Mouse (Mus musculus): ENCODE data around the gene Foxe1. TPM values are rescaled to one million over a fixed set of nuclear protein-coding genes. Genes with fewer than 3 reads are reported as not detected.

Gene Foxe1
- polyA plus RNA-seq, 1 experiment from 2014 or later = not detected

DNA sequence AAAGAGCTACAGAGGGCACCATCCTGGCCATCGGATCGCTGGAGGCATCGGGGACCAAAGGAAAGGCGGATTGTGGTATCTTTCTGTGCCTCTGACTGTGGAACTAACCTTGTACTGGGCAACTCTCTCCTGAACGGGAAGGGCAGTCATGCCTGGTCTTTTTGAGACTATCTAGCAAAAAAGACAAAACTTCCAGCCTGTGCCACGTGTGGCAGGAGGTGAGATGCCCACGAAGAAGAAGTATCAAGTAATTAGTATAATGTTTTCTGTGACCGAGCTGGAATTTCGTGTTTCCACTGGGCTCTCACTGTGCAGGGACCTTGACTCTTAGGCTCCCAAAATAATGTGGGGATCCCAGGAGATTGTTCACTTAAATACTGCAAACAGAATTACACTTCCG, 4.4 kb upstream of the Foxe1 start:
- Histone ChIP-seq H3K4me1 (replicated peaks) (peaks cover 15% of the 10 kb centered on the region), H3K9ac (no peak overlapping the region), H3K27ac (replicated peaks) (no peak overlapping the region), H3K27me3 (peaks cover 89% of the 10 kb centered on the region), H3K9me3 (no peaks in the 10 kb centered on the region), H3K36me3 (no peaks in the 10 kb centered on the region), H3K4me2 (no peak overlapping the region), H3K4me3 (no peak overlapping the region)
- ATAC-seq (ENCODE audit: low read depth) = no peak
- WGBS = 11% methylated on average over 10 of the region's 10 CpGs

DNA sequence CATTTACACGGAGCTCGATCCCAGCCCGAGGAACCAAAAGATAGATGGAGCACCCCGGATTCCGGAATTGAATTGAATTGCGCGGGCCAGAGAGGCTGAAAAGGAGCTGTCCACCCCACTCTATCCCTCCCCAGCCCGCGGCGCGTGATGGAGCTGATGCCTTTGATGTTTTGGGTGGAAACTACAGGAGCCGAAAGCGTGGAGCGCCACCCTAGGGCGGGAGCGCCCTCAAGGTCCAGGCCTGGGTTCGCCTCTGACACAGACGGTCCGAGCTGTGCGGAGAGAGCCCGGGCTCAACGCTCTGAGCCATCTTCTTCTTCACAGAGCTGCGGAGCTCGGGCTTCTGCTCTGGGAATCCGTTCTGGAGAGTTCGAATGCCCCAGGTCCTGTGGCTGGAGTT, 3.8 kb upstream of the Foxe1 start:
- whole genome bisulfite sequencing = under 1% methylated on average over 26 of the region's 26 CpGs
- Histone ChIP-seq H3K27me3 (peaks cover 92% of the 10 kb centered on the region), H3K9me3 (no peaks in the 10 kb centered on the region), H3K4me2 (no peak overlapping the region), H3K27ac (replicated peaks) (no peak overlapping the region), H3K36me3 (no peaks in the 10 kb centered on the region), H3K9ac (no peak overlapping the region), H3K4me3 (no peak overlapping the region), H3K4me1 (replicated peaks) (peaks cover 20% of the 10 kb centered on the region)
- no peak for ATAC-seq (ENCODE audit: low read depth)

DNA sequence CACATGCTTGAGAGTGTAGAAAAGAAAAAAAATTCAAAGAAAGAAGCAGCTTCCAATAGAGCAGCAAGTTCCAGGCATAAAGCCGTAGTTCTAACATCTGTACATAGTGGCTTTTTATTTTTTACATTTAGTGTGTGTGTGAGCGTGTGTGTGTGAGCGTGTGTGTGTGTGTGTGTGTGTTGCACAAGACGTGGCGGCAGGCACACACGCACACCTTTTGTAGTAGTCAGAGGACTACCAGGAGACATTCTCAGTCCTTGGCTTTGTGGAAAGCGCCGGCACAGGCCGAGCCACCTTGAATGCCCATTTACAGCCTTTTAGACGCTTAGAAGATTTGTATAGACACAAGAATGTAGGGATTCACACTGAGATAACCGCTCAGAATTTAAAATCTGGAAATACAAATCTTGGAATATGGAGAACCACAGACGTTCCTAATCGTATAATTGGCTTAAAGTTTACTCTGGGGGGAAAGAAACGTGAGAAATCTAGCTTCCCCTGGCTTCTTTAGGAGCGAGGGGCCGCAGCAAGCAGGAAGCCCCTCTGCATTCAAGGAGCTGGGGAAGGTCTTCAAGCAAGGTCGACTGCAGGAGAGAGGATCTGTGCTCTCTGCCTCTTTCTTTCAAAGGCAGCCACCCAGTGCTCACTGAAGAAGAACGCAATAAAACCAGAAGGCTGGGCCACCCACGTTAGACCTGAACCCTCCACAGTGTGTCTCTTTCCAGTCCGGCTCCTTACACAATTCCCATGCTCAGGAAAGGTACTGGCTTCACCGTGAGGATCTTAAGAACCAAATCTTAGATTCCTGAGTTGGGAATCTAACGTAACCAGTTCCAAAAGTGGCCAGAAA, 1.4 kb upstream of the Foxe1 start:
- Histone ChIP-seq H3K4me3 (no peak overlapping the region), H3K9me3 (no peaks in the 10 kb centered on the region), H3K4me1 (replicated peaks) (peaks cover 22% of the 10 kb centered on the region), H3K9ac (no peak overlapping the region), H3K27me3 (peaks cover 99% of the 10 kb centered on the region), H3K4me2 (no peak overlapping the region), H3K27ac (replicated peaks) (no peak overlapping the region), H3K36me3 (no peaks in the 10 kb centered on the region)
- ATAC-seq (ENCODE audit: low read depth) = no peak
- 8% methylated on average over 22 of the region's 22 CpGs for WGBS

DNA sequence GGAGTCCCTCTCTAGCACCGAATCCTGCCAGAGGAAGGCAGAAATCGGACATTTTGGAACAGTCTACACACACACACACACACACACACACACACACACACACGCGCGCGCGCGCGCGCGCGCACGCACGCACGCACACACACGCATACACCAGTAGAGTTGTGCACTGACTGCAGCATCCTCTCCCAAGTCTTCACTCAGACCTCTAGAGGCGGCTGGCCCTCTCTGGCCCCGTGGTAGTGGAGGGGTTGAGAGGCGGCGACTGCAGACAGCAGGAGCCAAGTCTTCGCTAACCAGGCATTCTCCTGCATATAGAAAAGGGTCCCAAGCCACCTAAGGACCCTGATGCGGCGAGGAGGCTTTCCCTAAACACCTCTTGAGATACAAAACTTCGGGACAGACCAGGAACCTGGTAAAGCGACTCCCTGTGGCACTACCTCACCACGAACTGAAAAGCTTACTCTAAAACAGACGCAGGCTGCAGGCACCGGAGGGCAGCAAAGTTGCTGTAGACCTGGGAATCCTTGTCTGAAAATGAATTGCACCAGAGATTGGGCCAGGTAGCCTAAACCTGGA, 610 bp upstream of the Foxe1 start:
- WGBS = under 1% methylated on average over 28 of the region's 28 CpGs
- Histone ChIP-seq H3K27me3 (peaks cover 99% of the 10 kb centered on the region), H3K27ac (replicated peaks) (no peak overlapping the region), H3K9ac (no peak overlapping the region), H3K4me3 (no peak overlapping the region), H3K4me2 (no peak overlapping the region), H3K9me3 (no peaks in the 10 kb centered on the region), H3K4me1 (replicated peaks) (peaks cover 22% of the 10 kb centered on the region), H3K36me3 (no peaks in the 10 kb centered on the region)
- ATAC-seq (ENCODE audit: low read depth) = no peak

DNA sequence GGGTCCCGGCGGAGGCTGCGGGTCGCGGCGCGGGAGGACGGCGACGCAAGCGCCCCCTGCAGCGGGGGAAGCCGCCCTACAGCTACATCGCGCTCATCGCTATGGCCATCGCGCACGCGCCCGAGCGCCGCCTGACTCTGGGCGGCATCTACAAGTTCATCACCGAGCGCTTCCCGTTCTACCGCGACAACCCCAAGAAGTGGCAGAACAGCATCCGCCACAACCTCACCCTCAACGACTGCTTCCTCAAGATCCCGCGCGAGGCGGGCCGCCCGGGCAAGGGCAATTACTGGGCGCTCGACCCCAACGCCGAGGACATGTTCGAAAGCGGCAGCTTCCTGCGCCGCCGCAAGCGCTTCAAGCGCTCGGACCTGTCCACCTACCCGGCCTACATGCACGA, 879 bp downstream of the Foxe1 start:
- Histone ChIP-seq H3K4me3 (peak overlapping the region; percentile 37), H3K9ac (no peak overlapping the region), H3K27ac (replicated peaks) (no peak overlapping the region), H3K9me3 (no peaks in the 10 kb centered on the region), H3K4me1 (replicated peaks) (peaks cover 22% of the 10 kb centered on the region), H3K27me3 (peaks cover 99% of the 10 kb centered on the region), H3K36me3 (no peaks in the 10 kb centered on the region), H3K4me2 (peak overlapping the region; percentile 49)
- ATAC-seq (ENCODE audit: low read depth) = peak; percentile 60; the same call in 1 of the 2 replicates
- WGBS = under 1% methylated on average over 51 of the region's 51 CpGs

DNA sequence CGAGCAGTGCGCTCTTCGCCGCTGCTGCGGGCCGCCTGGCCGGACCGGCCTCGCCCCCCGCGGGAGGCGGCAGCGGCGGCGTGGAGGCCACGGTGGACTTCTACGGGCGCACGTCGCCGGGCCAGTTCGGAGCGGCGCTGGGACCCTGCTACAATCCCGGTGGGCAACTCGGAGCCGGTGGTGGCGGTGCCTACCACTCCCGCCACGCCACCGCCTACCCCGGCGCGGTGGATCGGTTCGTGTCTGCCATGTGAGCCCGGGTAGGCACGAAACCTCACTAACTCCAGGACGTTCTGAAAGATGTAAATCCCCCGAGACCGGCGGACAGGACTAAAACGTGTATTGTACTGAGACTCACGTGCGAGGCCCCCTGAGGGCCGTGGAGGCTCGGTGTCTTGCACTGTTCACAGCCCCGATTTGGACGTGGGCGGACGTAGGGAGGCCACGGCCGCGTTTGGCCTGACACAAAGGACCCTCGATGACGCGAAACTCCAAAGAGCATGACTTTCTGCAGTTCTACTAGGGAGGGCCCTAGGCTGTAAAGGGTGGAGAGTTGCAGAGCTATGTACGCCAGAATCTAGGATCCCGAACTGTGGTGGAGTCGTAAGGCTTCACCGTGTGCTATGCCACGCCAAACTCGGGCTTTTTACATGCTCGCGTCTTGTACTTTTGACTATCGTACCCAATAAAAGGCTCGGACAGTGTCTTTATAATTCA, 1.8 kb downstream of the Foxe1 start:
- no peaks in the 10 kb centered on the region for H3K9me3 ChIP-seq
- H3K4me1 ChIP-seq (replicated peaks) = peaks cover 18% of the 10 kb centered on the region
- no peak overlapping the region for H3K27ac ChIP-seq (replicated peaks)
- H3K4me3 ChIP-seq = peak overlapping the region; percentile 37
- no peak overlapping the region for H3K9ac ChIP-seq
- H3K4me2 ChIP-seq = no peak overlapping the region; the same call in 1 of the 2 replicates
- WGBS = 1% methylated on average over 62 of the region's 67 CpGs
- H3K36me3 ChIP-seq = no peaks in the 10 kb centered on the region
- ATAC-seq (ENCODE audit: low read depth) = no peak
- peaks cover 99% of the 10 kb centered on the region for H3K27me3 ChIP-seq

DNA sequence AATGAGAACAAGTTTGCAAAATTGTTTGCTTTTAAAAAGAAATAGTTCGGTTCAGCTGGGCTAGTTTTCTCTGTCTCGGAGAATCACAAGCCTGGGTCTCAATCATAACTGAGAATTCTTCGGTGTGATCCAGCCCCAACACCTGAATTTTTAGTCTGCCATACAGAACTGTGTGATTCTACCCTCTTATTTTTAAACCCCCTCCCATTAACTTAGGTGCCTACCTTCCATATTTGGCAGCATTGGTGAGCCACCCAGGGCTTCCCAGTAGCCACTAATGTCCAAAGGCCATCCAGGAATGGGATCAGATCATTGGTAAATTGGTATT, 2.3 kb downstream of the Foxe1 start:
- peaks cover 18% of the 10 kb centered on the region for H3K4me1 ChIP-seq (replicated peaks)
- 13% methylated on average over 3 of the region's 3 CpGs for WGBS
- H3K4me3 ChIP-seq = no peak overlapping the region
- ATAC-seq (ENCODE audit: low read depth) = no peak
- no peak overlapping the region for H3K9ac ChIP-seq
- peaks cover 99% of the 10 kb centered on the region for H3K27me3 ChIP-seq
- H3K4me2 ChIP-seq = no peak overlapping the region
- H3K36me3 ChIP-seq = no peaks in the 10 kb centered on the region
- no peaks in the 10 kb centered on the region for H3K9me3 ChIP-seq
- no peak overlapping the region for H3K27ac ChIP-seq (replicated peaks)

DNA sequence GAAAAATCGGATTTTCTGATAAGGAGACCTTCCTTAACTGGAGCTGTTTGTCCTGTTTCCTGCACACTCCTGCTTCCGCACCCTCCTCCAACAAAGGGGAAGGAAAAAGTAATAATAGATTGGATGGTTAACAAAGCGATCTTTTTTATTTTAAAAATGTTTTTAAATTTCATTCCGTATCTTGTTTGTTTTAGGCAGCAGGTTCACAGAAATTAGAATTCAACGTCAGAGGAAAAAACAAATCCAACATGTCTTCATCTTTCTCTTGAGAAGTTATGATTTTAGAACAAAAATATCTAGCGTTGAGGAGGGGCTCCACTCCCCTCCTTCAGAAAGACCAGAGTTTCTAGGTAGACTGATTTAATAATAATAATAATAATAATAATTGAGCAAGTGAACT, 2.8 kb downstream of the Foxe1 start:
- H3K36me3 ChIP-seq = no peaks in the 10 kb centered on the region
- WGBS = 27% methylated on average over 6 of the region's 6 CpGs
- no peak overlapping the region for H3K4me2 ChIP-seq
- peaks cover 18% of the 10 kb centered on the region for H3K4me1 ChIP-seq (replicated peaks)
- H3K9me3 ChIP-seq = no peaks in the 10 kb centered on the region
- H3K27me3 ChIP-seq = peaks cover 99% of the 10 kb centered on the region
- ATAC-seq (ENCODE audit: low read depth) = no peak
- no peak overlapping the region for H3K27ac ChIP-seq (replicated peaks)
- H3K4me3 ChIP-seq = no peak overlapping the region
- H3K9ac ChIP-seq = no peak overlapping the region

DNA sequence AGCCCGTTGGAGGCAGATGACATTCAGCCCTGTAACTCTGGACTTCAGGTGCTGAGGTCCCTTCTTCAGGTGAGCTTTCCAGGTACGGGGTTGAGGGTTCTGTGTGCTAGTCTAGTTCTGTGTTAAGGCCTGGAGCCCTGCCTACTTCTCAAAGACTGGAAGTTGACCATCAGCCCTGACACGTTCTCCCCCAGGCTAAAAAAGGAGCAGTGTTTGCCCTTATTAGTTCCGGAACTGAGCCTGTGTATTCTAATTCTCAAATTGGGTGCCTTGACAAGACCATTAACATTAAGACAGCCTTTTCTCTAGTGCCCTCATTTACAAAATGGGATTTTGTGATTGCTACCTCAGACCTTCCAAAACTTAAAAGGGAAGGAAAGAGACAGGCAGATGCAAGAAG, 3.7 kb downstream of the Foxe1 start:
- ATAC-seq (ENCODE audit: low read depth) = no peak
- Histone ChIP-seq H3K9ac (no peak overlapping the region), H3K9me3 (no peaks in the 10 kb centered on the region), H3K4me3 (no peak overlapping the region), H3K4me2 (no peak overlapping the region), H3K36me3 (no peaks in the 10 kb centered on the region), H3K27ac (replicated peaks) (no peak overlapping the region), H3K4me1 (replicated peaks) (peaks cover 18% of the 10 kb centered on the region), H3K27me3 (peaks cover 99% of the 10 kb centered on the region)
- WGBS = 7% methylated on average over 4 of the region's 4 CpGs

DNA sequence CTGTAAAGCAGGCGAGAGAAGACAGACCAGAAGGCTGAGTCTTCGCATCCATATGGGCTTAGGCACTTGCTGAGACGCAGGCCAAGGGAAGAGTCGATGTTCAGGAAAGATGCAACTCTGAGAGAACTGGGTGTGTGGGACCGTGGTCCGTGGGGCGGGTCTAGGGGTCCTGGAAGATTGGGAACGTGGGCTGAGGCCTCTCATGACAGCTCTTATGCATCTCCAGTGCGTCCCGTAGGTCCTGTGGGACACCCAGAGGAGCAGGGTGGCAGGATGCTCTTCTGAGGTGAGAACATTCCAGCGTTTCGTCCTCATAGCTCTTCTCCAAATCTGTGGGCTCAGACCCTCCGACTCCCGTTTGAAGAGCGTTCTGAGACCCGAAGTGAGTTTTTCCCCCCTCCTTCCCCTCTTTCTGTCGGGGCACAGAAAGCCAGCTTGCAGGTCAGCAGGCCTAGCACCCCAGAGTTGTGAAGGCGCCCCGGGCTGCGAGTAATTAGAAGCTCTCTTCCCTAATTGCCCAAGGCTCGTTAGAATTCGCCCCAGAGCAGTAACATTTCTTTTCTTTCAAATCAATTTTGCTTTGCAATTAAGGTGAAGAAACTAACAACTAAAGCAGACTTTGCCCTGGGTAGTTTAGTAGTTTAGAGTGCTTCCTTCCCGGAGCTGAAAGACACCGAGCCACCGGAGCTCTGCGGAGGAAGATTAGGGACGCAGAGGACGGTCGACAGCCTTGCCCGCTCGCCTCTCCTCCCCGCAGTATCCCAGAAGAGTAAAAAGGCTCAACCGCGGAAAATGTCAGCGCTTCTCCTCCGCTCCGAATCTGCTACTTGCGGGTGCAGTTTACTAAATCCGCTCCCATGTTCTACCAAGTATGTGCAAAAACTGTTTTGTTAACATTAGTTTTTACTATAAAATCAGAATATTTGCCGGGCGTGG, 4.4 kb downstream of the Foxe1 start:
- ATAC-seq (ENCODE audit: low read depth) = no peak
- H3K27ac ChIP-seq (replicated peaks) = no peak overlapping the region
- under 1% methylated on average over 41 of the region's 41 CpGs for WGBS
- H3K9ac ChIP-seq = no peak overlapping the region
- H3K36me3 ChIP-seq = no peaks in the 10 kb centered on the region
- H3K4me2 ChIP-seq = no peak overlapping the region
- H3K27me3 ChIP-seq = peaks cover 98% of the 10 kb centered on the region
- no peaks in the 10 kb centered on the region for H3K9me3 ChIP-seq
- H3K4me3 ChIP-seq = no peak overlapping the region
- H3K4me1 ChIP-seq (replicated peaks) = peaks cover 14% of the 10 kb centered on the region

DNA sequence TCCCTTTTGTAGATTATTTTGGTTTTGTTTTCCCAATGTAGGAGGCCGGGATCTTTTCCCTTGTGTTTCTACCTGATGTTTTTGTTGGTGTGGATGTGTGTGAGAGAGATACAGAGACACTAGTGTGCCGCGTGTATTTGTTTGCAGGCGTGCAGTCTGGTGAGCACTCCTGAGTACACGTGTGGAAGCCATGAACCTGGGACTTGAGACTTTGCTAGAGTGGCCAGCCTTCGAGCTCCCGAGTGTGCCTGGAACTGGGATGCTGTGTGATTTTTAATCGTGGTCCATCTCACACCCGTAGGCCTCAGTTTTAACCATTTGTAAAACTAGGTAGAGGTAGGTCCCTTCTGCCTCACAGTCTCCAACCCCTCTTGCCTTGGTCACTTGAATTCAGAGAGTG, 5.5 kb downstream of the Foxe1 start:
- Histone ChIP-seq H3K27ac (replicated peaks) (no peak overlapping the region), H3K27me3 (peaks cover 98% of the 10 kb centered on the region), H3K9ac (no peak overlapping the region), H3K4me1 (replicated peaks) (peaks cover 9% of the 10 kb centered on the region), H3K4me2 (no peak overlapping the region), H3K9me3 (no peaks in the 10 kb centered on the region), H3K36me3 (no peaks in the 10 kb centered on the region), H3K4me3 (no peak overlapping the region)
- ATAC-seq (ENCODE audit: low read depth) = no peak
- WGBS = 22% methylated on average over 9 of the region's 9 CpGs

Data from neural tube, embryonic 13.5 days (tissue).